Mouse (Mus musculus): Measurements from ENCODE around the gene Msi2. TPM values are rescaled to one million over a fixed set of nuclear protein-coding genes. Genes with fewer than 3 reads are reported as not detected.

Gene Msi2
- total RNA-seq, 2 experiments from 2014 or later = 75.5 to 87.5 TPM

DNA sequence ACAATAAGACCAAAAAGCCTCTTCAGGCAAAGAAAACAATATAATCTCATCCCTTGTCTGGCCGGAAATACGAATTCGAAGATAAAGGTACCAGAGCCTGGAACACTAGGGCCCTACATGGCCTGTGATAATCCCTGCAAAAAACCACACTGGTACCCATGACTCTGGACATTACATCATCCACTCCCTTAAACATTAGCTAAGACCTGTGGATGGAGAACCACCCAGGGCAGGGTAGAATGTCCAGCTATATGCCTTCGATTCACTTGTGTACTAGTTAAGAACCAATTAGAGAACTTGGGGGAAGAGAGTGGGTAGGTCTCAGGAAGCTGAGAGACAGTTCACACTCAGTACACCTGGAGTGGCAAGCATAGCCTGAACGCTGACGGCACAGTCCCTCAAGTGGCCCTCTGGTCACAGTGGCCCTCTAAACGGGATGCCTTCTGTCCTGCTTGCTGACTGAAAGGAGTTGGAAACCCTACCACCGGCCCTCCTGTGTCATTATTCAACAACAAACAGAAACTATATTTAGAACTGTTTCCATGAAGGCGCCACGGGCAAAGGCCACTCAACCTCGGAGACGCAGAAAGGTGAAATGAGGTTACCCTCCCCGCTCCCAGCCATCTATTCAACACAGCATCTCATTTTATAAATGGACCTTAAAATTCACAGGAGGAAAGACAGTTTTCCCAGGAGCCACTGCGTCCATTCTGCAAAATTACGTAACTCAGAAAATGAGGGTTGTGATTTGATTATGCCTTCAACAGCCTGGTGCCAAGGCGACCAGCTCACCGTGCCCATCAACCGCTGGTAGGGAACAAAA is 63.7 kb downstream of the Msi2 start:
- DNase-seq (ENCODE audit: extremely low spot score in 1 of 2, low spot score in 2 of 2) = no peak
- intact Hi-C loops (cut with DNase I) = no loop called here

DNA sequence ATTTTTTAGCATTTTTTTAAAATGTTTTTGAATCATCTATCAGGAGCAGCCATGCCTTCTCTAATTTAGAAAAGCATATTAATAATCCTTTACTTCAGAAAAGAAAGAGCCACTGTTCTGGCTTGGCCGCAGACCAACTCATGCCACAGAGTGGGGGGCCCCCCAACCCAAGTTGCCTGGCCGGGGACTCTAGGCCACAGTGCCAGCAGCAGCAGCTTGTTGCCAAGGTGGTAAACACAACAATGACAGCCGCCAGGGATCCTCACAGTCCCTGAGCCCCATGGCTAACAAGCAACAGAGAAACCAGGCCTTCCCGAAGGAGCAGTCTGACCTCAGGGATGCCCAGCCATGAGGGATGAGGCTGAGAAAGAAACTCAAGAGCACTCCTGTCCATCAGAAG is 68.0 kb downstream of the Msi2 start:
- peak; percentile 57 to 62 for DNase-seq (ENCODE audit: extremely low spot score in 1 of 2, low spot score in 2 of 2)
- intact Hi-C loops (cut with DNase I) = no loop called here

DNA sequence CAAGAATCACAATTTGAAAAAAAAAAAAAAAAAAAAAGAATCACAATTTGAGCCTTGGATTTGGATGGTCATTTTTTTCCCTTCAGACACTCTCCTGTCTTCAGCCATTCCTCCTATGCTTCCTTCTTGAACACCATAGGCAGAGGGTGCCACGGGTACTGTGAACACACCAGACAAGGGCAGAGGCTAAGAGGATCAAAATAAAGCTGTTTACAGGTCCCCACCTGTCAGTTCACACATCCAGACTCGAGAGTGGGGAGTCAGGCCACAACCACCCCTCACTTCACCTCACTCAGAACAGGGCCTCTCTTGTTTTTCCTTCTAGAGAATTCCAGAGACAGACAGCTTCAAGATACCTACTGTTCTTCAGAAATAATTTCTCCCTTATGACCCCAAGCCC is 69.3 kb downstream of the Msi2 start:
- DNase-seq (ENCODE audit: extremely low spot score in 1 of 2, low spot score in 2 of 2) = no peak
- intact Hi-C loops (cut with DNase I) = no loop called here

DNA sequence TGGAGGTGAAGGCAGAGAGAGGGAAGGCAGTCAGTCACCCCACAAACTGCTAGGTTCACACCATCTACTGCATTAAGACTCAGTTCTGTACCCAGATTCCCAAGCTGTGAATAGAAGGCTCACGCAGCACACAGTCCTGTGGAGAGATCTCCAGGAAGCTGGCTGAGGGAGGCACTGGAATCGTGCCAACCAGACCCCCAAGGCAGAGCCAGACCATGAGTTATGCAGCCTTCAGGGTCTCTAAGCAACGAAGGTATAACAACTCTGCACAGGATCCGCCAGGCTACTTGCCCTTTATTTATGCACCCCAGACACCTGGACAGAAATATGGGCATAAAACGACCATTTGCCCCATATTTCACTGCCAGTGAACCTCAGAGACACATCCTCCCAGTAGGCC is 69.9 kb downstream of the Msi2 start:
- intact Hi-C loops (cut with DNase I) = no loop called here

DNA sequence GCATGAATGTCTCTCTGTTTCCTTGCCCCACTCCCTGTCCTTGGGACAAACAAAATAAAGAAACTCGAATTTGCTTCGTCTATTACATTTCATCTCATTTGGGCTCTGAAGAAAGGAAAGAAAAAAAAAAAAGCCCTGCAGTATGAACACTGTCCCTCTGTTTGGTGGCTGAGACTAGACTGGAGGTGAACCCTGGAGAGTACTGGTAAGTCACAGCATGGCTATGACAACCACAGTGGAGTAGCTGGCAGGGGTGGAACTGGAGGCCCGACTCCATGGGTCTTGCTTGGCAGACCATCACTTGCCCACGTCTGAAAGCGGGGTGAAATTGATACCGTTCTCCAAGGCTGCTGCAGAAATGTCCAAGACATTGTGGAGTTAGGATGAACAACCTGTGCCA is 71.8 kb downstream of the Msi2 start:
- intact Hi-C loops (cut with DNase I) = no loop called here
- DNase-seq (ENCODE audit: extremely low spot score in 1 of 2, low spot score in 2 of 2) = no peak

More for the DNA sequence above, 69.9 kb downstream of the Msi2 start:
- DNase-seq (ENCODE audit: extremely low spot score in 1 of 2, low spot score in 2 of 2) = no peak

DNA sequence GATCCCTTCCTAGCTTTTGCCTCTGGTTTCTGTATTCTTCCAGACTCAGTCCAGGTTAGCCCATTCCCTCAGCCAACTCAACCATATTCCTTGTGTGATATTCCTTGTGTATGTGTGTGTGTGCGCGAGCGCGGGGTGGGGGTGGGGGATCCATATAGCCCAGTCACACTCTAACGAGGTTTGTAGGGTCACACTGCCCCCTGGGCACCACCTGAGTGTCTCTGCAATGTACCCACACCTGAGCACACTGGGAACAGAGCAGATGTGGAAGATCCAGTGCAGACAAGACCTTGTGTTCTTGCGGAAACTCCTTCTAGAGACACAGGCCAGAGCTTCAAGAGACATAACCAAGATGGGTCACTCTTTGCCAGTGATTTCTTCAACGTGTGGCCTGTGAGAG is 72.5 kb downstream of the Msi2 start:
- no peak for DNase-seq (ENCODE audit: extremely low spot score in 1 of 2, low spot score in 2 of 2)
- intact Hi-C loops (cut with DNase I) = no loop called here

DNA sequence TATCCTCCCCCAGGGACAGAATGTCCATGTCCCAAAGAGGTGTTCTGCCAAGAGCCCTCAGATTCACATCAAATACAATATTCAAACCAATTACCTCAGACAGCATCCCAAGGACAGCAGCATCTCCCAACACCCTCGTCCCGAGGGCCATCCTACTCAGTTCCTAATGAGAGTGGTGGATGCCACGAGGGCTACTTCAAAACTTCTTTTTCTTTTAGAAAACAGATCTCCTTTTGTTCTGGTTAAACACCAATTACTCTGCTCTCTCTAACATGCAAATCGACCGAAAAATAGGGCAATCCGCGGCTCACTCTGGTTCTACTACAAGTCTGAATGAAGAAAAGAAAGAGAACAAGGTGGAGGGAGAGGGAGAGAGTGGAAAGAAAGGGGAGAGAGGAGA is 73.6 kb downstream of the Msi2 start:
- intact Hi-C loops (cut with DNase I) = no loop called here
- DNase-seq (ENCODE audit: extremely low spot score in 1 of 2, low spot score in 2 of 2) = no peak

DNA sequence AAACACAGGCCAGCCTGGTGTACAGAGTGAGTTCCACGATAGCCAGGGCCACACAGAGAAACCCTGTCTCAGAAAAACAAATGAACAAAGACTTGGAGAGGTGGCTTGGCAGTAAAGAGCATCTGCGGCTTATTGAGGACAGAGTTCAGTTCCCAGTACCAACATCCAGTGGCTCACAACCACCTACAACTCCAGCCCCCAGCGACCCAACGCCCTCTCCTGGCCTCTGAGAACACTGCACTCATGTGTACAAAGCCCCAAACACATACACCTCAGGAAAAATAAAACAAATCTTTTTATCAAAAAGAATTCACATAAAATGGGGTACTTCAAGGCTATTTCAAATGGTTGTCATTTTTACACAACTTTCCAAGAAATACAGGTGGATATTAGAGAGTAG is 78.5 kb downstream of the Msi2 start:
- DNase-seq (ENCODE audit: extremely low spot score in 1 of 2, low spot score in 2 of 2) = no peak
- intact Hi-C loops (cut with DNase I) = no loop called here

DNA sequence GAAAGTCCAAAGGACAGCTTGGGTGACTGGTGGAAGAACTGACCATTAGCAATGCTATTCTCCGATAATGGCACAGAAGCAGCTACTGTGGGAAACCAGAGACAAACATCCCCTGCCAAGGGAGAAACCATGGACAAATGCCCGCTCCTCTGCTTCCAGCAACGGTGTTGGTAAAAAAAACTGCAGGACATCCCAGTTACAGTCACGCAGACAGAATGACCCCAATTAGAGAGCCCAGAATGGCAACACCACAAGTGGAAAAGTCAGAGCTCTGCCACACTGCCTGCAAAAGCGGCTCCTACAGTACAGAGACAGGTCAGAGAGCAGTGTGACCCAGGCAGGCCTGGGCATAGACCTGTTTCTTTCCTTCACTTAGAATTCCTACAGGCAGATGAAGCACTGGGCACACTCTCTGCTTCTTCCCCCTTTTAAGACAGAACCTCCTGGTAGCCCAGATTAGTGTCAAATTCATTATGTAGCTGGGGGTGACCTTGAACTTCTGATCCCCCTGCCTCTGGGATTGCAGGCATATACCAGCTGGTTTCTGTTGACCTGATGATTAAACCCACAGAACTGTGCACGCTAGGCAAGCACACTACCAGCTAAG is 79.3 kb downstream of the Msi2 start:
- intact Hi-C loops (cut with DNase I) = no loop called here

DNA sequence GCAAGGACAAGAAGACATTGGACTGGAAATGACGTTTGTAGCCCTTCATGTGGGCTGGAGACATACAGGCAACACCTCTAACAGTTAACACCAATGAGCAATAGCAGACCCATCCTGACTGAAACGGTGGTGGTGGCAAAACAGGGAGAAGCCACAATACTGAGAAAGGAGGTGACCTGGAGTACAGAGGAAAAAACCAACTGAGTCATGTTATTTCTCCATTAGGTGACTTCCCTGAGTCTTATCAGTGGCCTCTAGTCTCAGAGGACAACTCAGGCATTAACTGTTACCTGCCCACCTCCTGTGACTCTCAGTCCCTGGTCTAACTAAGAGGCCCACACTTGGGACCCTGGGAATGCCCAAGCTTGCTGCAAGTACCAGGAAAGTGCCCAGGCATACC is 80.1 kb downstream of the Msi2 start:
- intact Hi-C loops (cut with DNase I) = no loop called here
- DNase-seq (ENCODE audit: extremely low spot score in 1 of 2, low spot score in 2 of 2) = no peak

More for the DNA sequence above, 79.3 kb downstream of the Msi2 start:
- DNase-seq (ENCODE audit: extremely low spot score in 1 of 2, low spot score in 2 of 2) = no peak

DNA sequence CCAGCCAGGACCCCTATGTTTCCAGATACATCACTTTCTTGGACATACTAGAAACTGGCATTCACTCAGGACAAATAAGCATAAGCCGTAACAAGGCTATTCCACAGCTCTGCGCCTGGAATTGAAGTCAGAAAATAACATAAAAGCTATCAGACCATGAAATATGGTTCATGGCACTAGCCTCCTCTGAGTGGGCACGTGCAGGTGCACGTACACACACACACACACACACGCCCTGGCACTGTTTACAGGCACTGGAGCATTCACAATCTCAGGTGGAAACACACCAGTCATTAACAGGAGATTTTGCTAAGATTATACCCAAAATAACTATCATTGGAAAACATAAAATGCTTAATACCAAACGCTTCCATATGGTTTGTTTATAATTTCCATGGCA is 81.4 kb downstream of the Msi2 start:
- no peak for DNase-seq (ENCODE audit: extremely low spot score in 1 of 2, low spot score in 2 of 2)
- intact Hi-C loops (cut with DNase I) = no loop called here

DNA sequence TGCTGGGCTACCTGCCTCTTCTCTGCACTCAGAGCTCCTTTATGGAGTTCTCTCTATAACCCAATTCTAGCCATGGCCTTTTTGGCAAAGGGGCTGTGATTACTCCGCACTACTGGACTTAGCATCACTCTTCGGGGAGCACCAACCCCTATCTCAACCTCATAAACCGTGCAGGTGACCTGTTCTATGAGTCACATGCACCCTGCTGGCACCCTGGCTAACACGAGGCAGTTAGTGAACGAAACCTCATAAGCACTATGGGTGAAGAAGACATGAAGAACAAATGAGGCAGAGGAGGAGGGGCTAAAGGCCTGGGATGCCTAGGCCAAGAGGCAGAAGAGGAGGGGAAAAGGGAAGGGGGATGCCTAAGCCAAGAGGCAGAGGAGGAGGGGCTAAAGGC is 82.0 kb downstream of the Msi2 start:
- DNase-seq (ENCODE audit: extremely low spot score in 1 of 2, low spot score in 2 of 2) = no peak
- intact Hi-C loops (cut with DNase I) = no loop called here

DNA sequence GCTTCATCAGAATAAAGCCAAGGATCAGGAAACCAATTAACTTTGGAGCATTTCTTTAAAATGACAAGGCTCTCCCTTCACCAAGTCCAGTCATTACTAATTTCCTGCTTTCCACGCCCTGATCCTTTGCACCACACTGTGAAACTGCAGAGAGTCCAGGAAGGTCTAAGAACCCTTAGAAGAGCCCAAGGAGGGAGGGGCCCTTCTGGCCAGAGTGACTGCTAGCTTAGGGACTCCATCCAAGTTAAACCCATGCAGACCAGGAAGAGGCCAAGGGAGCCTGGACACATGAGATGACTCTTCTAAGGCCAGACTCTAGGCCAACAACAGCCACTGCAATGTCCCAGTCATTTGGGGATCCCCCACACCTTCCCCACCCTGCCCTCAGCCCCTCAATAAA is 83.7 kb downstream of the Msi2 start:
- intact Hi-C loops (cut with DNase I) = no loop called here
- DNase-seq (ENCODE audit: extremely low spot score in 1 of 2, low spot score in 2 of 2) = no peak

DNA sequence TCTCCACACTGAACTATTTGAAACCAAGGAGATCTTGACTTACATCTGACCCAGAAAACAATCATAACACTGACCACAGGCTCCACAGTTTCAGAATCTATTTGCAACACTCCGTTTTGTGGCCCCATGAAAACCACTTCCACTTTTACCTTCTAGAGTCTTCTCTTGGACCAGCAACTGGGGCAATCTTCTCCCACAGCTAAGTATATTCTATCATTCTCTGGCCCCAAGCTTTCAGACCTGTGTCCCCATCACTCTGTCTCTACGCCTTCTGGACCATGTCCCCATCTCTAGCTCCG is 86.4 kb downstream of the Msi2 start:
- intact Hi-C loops (cut with DNase I) = no loop called here

DNA sequence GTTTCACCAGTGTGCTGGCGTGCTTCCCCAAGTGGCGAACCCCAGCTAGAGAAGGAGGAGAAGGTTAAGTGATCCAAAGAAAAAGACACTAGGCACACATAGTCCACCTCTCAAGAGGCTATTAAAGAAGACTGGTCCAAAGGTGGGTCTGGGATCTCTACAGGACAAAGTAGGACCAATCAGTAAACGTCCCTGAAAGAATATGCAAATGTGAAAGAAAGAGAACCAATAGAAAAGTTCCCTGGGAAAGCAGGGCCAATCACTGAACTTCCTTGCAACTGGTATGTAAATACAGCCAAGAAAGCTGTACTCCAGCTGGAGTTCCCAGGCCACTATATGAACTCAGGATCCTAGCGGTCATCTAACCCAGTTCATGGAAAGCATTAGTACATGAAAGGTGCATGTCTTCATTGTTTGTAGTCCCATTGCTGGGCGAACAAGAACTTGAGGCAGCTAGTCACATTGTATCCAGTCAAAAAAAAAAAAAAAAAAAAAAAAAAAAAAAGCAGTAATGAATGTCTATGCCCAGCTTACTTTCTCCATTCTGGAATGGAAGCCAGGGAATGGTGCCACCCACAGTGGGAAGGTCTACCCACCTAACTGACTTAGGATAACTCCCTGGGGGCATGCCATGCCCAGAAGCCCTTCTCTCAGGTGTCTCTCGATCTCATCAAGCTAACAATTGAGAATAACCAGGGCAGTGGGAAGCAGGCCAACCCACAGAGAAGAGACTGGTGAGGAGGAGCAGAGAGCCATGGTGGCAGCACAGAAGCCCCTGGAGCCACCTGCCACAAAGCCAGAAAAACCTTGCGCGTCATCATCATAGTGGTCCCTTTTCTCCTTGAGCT is 87.0 kb downstream of the Msi2 start:
- DNase-seq (ENCODE audit: extremely low spot score in 1 of 2, low spot score in 2 of 2) = no peak
- intact Hi-C loops (cut with DNase I) = no loop called here

More for the DNA sequence above, 86.4 kb downstream of the Msi2 start:
- DNase-seq (ENCODE audit: extremely low spot score in 1 of 2, low spot score in 2 of 2) = no peak

DNA sequence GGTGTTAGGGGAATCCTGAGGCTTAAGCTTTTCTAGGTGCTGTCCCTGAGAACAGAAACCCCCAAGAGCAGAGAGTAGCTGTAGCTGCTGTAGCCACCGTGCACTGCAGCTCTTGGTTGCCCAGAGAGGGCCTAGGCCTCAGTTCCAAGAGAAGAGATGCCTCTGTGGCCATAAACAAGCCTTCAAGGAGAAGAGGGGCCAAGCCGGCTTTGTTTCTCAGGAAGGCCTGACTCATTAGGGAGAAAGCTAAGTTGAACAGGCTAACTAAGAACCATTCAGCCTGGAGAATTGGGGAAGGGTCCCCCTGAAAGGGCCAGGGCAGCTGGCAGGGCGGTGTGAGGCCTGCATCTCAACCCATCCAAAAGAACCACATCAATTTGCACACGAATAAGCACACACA is 88.7 kb downstream of the Msi2 start:
- no peak for DNase-seq (ENCODE audit: extremely low spot score in 1 of 2, low spot score in 2 of 2)
- intact Hi-C loops (cut with DNase I) = no loop called here

DNA sequence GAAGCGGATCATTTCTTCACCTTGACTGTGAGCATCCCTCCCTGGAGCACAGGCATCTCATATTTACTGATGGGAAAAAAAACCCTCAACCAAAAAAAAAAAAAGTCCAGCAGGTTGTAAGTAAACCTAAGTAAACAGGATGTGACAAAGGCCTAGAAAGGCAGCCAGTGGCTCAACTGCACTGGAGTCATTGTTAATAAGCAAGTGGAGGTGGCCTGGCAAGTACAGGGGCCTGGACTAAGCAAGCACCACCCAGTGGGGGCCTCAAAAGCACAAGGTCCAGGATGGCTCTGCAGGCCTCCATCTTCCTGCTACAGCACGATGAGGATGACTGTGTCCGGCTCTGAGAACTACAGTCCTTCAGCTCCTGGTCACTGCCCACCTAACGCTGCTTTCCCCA is 89.1 kb downstream of the Msi2 start:
- DNase-seq (ENCODE audit: extremely low spot score in 1 of 2, low spot score in 2 of 2) = no peak
- intact Hi-C loops (cut with DNase I) = no loop called here

DNA sequence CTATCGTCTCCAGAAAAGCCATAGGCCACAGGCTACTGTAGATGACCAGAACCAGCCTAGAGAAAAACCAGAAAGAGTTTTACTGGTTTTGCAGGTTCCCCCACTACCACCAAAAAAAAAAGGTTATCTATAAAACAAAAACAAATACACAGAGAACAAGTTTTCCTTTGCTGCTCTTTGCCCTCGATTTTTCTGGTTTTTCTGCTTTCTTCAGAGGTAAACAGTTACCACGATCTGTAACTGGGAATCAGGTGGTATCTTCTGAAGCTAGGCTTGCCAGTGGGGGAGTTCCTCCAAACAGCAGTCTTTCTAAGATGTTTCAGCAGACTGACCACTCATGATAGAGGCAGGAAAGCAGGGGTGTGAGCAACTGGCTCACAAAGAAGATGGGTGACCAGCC is 89.6 kb downstream of the Msi2 start:
- no peak for DNase-seq (ENCODE audit: extremely low spot score in 1 of 2, low spot score in 2 of 2)
- intact Hi-C loops (cut with DNase I) = no loop called here

DNA sequence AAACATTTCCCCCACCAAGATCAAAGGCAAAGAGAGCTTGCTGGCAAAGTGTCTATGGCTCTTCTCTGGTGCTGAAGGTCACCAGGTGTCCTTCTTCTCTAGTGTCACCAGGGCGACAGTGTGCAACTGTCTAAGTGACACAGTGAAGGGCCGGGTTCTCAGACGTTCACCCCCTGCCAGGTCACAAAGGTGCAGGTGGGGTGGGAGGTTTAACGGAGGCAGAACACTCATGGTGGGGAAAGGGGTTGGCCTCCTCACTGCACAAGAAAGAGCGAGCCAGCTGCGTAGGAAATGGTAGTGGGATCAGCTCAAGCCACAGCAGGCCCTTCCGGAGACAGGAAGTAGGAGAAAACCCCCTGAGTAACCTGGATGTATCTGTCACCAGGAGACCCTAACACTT is 91.0 kb downstream of the Msi2 start:
- DNase-seq (ENCODE audit: extremely low spot score in 1 of 2, low spot score in 2 of 2) = no peak
- intact Hi-C loops (cut with DNase I) = no loop called here

DNA sequence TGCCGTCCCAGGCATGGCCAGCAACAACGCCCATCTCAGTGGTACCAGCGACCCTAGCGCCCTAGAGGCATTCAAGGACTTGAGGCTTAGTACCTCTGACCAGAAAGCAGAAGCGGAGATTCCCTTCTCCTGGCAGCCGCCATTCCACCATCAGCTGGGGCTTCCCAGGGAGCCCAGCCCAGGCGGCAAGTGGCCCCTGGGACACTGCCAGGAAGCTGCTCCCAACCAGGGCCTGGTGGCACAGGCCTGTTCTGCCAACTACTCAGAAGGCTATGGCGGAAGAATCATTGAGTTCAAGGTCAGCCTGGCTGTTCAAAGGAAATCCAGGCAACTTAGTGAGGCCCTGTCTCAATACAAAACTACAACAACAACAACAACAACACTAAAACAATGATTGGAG is 91.7 kb downstream of the Msi2 start:
- intact Hi-C loops (cut with DNase I) = no loop called here
- DNase-seq (ENCODE audit: extremely low spot score in 1 of 2, low spot score in 2 of 2) = no peak
